Mouse (Mus musculus) midbrain, embryonic 13.5 days (tissue): ENCODE data around the gene Osmr. TPM values are rescaled to one million over a fixed set of nuclear protein-coding genes. Genes with fewer than 3 reads are reported as not detected.

Experiments used
- ATAC-seq: fragments of 200-750 bp; cut with Nextera tagmentation; 2 replicates; pipeline ENCODE4 v1.8.0; 2017; ENCODE audit warnings: mild to moderate bottlenecking, moderate TSS enrichment, moderate library complexity
- H3K27ac ChIP-seq: fragments of 300-500 bp; sonication (generic); 2 replicates; pipeline ENCODE4 v1.5.1; 2015; ENCODE audit warnings: inconsistent platforms, mild to moderate bottlenecking, moderate library complexity
- H3K27me3 ChIP-seq: fragments of 300-500 bp; sonication (generic); 2 replicates; pipeline ENCODE4 v1.6.1; 2015; ENCODE audit warnings: mild to moderate bottlenecking, inconsistent platforms
- H3K36me3 ChIP-seq: fragments of 300-500 bp; sonication (generic); 2 replicates; pipeline ENCODE4 v1.6.1; 2015; ENCODE audit warnings: mild to moderate bottlenecking, inconsistent platforms
- H3K4me1 ChIP-seq: fragments of 300-500 bp; sonication (generic); replicated peaks from 2 replicates; pipeline ENCODE4 v1.6.1; 2015; ENCODE audit warnings: inconsistent platforms
- H3K4me2 ChIP-seq: fragments of 300-500 bp; sonication (generic); replicated peaks from 2 replicates; pipeline ENCODE4 v1.6.1; 2015; ENCODE audit warnings: moderate library complexity, mild to moderate bottlenecking, inconsistent platforms
- H3K4me3 ChIP-seq: fragments of 300-500 bp; sonication (generic); replicated peaks from 2 replicates; pipeline ENCODE4 v1.5.1; 2015; ENCODE audit warnings: mild to moderate bottlenecking, inconsistent platforms
- H3K9ac ChIP-seq: fragments of 300-500 bp; sonication (generic); replicated peaks from 2 replicates; pipeline ENCODE4 v1.6.1; 2015; ENCODE audit warnings: mild to moderate bottlenecking, inconsistent platforms
- H3K9me3 ChIP-seq: fragments of 300-500 bp; sonication (generic); 2 replicates; pipeline ENCODE4 v1.6.1; 2016; ENCODE audit warnings: mild to moderate bottlenecking, inconsistent platforms
- WGBS: fragments of 180-500 bp; shearing (Covaris S2); methylation state at CpG from one replicate; pipeline ENCODE4 v1.1.7; 2015; 5-methylcytosine and 5-hydroxymethylcytosine counted together
- polyA plus RNA-seq: library from polyadenylated mRNA; unstranded; fragments of >200 nt; fragmentation: Nextera tagmentation; extraction: Ambion mirVana; gene quantifications from 2 replicates; pipeline ENCODE4 v1.2.1, GENCODE M21; 2015

Gene Osmr
- 0.96 and 1.3 TPM in 2 replicates for polyA plus RNA-seq

DNA sequence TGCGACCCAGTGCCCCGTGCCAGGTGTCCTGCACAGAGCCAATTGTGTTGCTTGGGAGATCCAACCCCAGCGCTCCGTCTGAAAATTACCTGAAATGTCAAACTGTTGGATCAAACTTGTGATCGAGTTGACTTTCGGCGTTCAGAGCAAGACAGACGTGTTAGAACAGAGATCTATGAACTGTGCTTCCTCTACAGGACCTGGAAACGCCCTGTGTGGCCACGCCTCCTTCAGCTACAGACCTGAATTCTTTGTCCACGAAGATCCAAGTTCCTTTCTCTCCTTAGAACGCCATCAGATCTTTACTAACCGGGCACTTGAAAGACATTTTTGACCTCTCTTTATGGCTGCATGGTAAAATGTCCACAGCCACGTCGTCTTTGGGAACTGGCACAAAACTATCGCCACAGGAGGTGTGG, at the start of gene Osmr:
Gene Osmr, minus strand, starts transcription at position 369 of the 419 bp plus-strand sequence.
- Histone ChIP-seq H3K4me1 (peaks cover 14% of the 10 kb centered on the region), H3K9me3 (no peaks in the 10 kb centered on the region), H3K27me3 (peaks cover 56% of the 10 kb centered on the region), H3K27ac (no peak within 1 kb of the TSS), H3K36me3 (no peaks in the 10 kb centered on the region), H3K4me2 (peak within 1 kb of the TSS; percentile 76), H3K4me3 (peak within 1 kb of the TSS; percentile 41), H3K9ac (peak within 1 kb of the TSS; percentile 51)
- WGBS, result 10% methylated on average over 16 of the region's 16 CpGs
- peak; percentile 41; the same call in 1 of the 2 replicates for ATAC-seq

GRCm38 (mm10) chr15:6919406-6919805, 44.6 kb upstream of the Osmr start:
- Histone ChIP-seq H3K4me1 (no peaks in the 10 kb centered on the region), H3K9me3 (no peaks in the 10 kb centered on the region), H3K4me3 (no peak overlapping the region), H3K27me3 (no peaks in the 10 kb centered on the region), H3K9ac (no peak overlapping the region), H3K27ac (no peak overlapping the region), H3K4me2 (no peak overlapping the region), H3K36me3 (no peaks in the 10 kb centered on the region)
- 86% methylated on average over 6 of the region's 6 CpGs for WGBS
- no peak for ATAC-seq

DNA sequence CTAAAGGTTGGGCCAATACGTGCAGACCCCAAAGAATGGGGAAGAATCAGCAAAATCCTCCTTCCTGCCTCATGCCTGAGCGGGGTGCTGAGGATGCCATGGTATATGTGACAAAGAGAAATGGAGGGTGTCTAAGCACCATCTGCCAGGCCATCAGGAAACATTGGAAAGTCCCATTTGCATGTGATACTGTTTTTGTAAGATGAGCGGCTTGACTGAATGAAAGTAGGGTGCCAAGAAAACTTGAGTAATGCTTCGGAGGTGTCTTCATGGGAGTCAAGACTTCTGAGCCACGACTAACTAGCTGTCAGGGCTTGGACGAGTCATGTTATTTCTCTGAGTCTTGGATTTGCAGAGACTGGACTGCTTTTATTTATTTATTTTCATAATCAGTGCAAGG, 39.4 kb upstream of the Osmr start:
- Histone ChIP-seq H3K4me2 (no peak overlapping the region), H3K4me3 (no peak overlapping the region), H3K9me3 (no peaks in the 10 kb centered on the region), H3K27me3 (no peaks in the 10 kb centered on the region), H3K27ac (no peak overlapping the region), H3K36me3 (no peaks in the 10 kb centered on the region), H3K9ac (no peak overlapping the region), H3K4me1 (no peaks in the 10 kb centered on the region)
- 92% methylated on average over 6 of the region's 6 CpGs for WGBS
- ATAC-seq, result no peak

GRCm38 (mm10) chr15:6909669-6910068, 34.9 kb upstream of the Osmr start:
- Histone ChIP-seq H3K9ac (no peak overlapping the region), H3K27ac (no peak overlapping the region), H3K27me3 (0 out of 2 replicates have a peak, but pooled peaks cover 2% of the 10 kb centered on the region), H3K36me3 (no peaks in the 10 kb centered on the region), H3K4me2 (peak overlapping the region; percentile 30), H3K9me3 (no peaks in the 10 kb centered on the region), H3K4me1 (no peaks in the 10 kb centered on the region), H3K4me3 (no peak overlapping the region)
- WGBS, result 3% methylated on average over 11 of the region's 11 CpGs
- peak; percentile 96 for ATAC-seq

DNA sequence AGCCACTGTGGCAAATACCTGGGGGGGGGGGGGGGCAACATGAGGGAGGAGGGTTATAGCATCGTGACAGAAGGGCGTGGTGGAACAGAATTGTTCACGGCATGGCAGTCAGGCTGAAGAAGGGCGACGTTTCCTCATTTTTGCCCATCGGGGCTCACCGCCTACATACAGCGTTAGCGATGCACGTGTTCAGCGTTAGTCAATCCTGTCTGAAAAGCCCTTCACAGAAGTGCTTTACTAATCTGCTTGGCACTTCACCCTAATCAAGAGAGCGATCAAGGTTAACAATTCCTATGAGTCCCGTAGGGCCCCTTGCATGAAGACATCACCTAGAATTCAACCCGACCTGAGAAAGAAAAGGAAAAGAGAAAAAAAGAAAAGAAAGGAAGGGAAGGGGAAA, 34.3 kb upstream of the Osmr start:
- H3K4me1 ChIP-seq, result no peaks in the 10 kb centered on the region
- 57% methylated on average over 14 of the region's 14 CpGs for WGBS
- H3K4me3 ChIP-seq, result no peak overlapping the region
- H3K27me3 ChIP-seq, result 0 out of 2 replicates have a peak, but pooled peaks cover 2% of the 10 kb centered on the region
- no peaks in the 10 kb centered on the region for H3K9me3 ChIP-seq
- no peak overlapping the region for H3K4me2 ChIP-seq
- H3K27ac ChIP-seq, result no peak overlapping the region
- no peak overlapping the region for H3K9ac ChIP-seq
- no peaks in the 10 kb centered on the region for H3K36me3 ChIP-seq
- peak; percentile 38; the same call in 1 of the 2 replicates for ATAC-seq

GRCm38 (mm10) chr15:6908601-6909000, 33.8 kb upstream of the Osmr start:
- no peak overlapping the region for H3K4me3 ChIP-seq
- ATAC-seq, result no peak
- no peaks in the 10 kb centered on the region for H3K4me1 ChIP-seq
- no peak overlapping the region for H3K9ac ChIP-seq
- H3K9me3 ChIP-seq, result no peaks in the 10 kb centered on the region
- 72% methylated on average over 5 of the region's 5 CpGs for WGBS
- 0 out of 2 replicates have a peak, but pooled peaks cover 2% of the 10 kb centered on the region for H3K27me3 ChIP-seq
- no peak overlapping the region for H3K4me2 ChIP-seq
- H3K36me3 ChIP-seq, result no peaks in the 10 kb centered on the region
- H3K27ac ChIP-seq, result no peak overlapping the region

- Histone ChIP-seq H3K9ac (no peak overlapping the region), H3K4me1 (no peaks in the 10 kb centered on the region), H3K4me3 (no peak overlapping the region), H3K9me3 (no peaks in the 10 kb centered on the region), H3K27ac (no peak overlapping the region), H3K27me3 (0 out of 2 replicates have a peak, but pooled peaks cover 2% of the 10 kb centered on the region), H3K4me2 (no peak overlapping the region), H3K36me3 (no peaks in the 10 kb centered on the region)
- 90% methylated on average over 19 of the region's 19 CpGs for WGBS
- ATAC-seq, result no peak
Observed at GRCm38 (mm10) chr15:6906260-6907047, 31.7 kb upstream of the Osmr start.

DNA sequence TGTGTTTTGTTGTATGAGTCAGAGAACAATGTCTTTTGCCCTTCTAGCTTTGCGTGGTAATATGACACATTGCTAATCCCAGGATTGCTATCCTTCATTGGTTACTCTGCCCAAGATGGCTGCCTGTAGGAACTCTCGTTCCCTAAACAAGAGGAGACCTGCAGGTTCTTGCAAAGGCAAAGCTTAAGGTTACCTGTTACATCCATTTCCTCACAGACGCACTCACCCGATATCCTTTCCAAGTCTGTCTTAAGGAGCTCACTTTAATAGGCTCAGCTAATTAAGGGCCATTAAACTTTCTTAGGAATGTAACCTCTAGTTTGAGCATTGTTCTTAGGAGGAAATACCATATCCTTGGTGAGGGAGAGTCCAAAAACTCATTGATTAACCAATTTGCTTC, 31.0 kb upstream of the Osmr start:
- WGBS, result 93% methylated on average over 4 of the region's 4 CpGs
- no peaks in the 10 kb centered on the region for H3K9me3 ChIP-seq
- H3K9ac ChIP-seq, result no peak overlapping the region
- no peak for ATAC-seq
- H3K27me3 ChIP-seq, result 0 out of 2 replicates have a peak, but pooled peaks cover 2% of the 10 kb centered on the region
- H3K4me2 ChIP-seq, result no peak overlapping the region
- no peaks in the 10 kb centered on the region for H3K4me1 ChIP-seq
- H3K4me3 ChIP-seq, result no peak overlapping the region
- no peaks in the 10 kb centered on the region for H3K36me3 ChIP-seq
- H3K27ac ChIP-seq, result no peak overlapping the region

DNA sequence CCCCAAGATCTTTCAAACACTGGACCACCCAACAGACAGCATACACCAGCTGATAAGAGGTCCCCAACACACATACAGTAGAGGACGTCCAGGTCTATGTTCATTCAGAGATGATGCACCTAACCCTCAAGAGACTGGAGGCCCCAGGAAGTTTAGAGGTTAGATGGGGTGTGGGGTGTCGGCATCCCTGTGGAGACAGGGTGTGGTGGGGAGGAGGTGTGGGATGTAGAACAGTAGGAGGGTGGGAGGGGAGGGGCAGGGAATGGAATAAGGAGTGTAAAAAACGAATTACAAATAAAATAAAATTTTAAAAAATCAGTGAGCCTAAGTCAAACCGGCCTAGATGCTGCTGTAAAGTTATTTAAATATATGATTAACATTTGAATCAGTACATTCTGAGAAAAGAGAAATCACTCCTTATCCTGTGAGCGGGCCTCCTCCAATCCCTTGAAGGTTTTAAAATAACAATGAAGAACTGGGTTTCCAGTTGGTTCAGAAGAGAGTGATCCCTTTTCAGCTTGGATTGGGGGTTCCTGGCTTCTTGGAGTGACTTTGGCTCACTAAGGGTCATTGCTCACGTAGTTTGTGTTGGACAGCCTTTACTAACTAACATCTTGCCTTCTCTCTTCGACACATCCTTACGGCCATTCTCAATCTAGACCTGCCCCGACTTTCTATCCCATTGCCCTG, 28.7 kb upstream of the Osmr start:
- 66% methylated on average over 9 of the region's 9 CpGs for WGBS

GRCm38 (mm10) chr15:6901982-6902639, 27.3 kb upstream of the Osmr start:
- H3K27ac ChIP-seq, result no peak overlapping the region
- H3K4me2 ChIP-seq, result no peak overlapping the region
- 69% methylated on average over 5 of the region's 5 CpGs for WGBS
- no peaks in the 10 kb centered on the region for H3K9me3 ChIP-seq
- no peak overlapping the region for H3K9ac ChIP-seq
- ATAC-seq, result no peak
- no peaks in the 10 kb centered on the region for H3K4me1 ChIP-seq
- H3K4me3 ChIP-seq, result no peak overlapping the region
- no peaks in the 10 kb centered on the region for H3K27me3 ChIP-seq
- H3K36me3 ChIP-seq, result no peaks in the 10 kb centered on the region

More for the DNA sequence above, 28.7 kb upstream of the Osmr start:
- Histone ChIP-seq H3K9ac (no peak overlapping the region), H3K9me3 (no peaks in the 10 kb centered on the region), H3K4me1 (no peaks in the 10 kb centered on the region), H3K27me3 (no peaks in the 10 kb centered on the region), H3K4me2 (no peak overlapping the region), H3K4me3 (no peak overlapping the region), H3K27ac (no peak overlapping the region), H3K36me3 (no peaks in the 10 kb centered on the region)
- no peak for ATAC-seq

DNA sequence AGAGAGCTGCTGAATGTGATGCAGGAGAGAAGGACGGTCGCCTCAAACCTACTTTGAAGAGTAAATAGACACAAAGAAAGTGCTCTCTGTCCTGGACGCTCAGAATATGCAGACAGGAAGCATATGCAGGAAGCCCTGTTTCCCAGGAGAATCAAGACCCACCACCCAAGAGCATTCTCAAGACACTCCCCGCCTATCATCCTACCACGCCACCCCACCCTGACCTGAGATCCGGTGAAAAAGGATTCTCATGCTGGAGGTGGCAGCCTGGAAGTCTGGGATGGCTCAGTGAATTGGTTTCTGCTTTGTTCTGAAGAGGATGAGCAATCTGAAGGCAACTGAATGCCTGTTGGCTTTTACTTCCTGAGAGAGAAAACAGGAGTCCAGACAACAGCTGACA, 26.5 kb upstream of the Osmr start:
- no peak overlapping the region for H3K27ac ChIP-seq
- H3K4me2 ChIP-seq, result no peak overlapping the region
- H3K36me3 ChIP-seq, result no peaks in the 10 kb centered on the region
- no peaks in the 10 kb centered on the region for H3K9me3 ChIP-seq
- WGBS, result 82% methylated on average over 6 of the region's 6 CpGs
- ATAC-seq, result no peak
- H3K4me1 ChIP-seq, result no peaks in the 10 kb centered on the region
- no peaks in the 10 kb centered on the region for H3K27me3 ChIP-seq
- H3K9ac ChIP-seq, result no peak overlapping the region
- H3K4me3 ChIP-seq, result no peak overlapping the region

- Histone ChIP-seq H3K27me3 (no peaks in the 10 kb centered on the region), H3K4me2 (no peak overlapping the region), H3K4me1 (no peaks in the 10 kb centered on the region), H3K4me3 (no peak overlapping the region), H3K36me3 (no peaks in the 10 kb centered on the region), H3K27ac (no peak overlapping the region), H3K9me3 (no peaks in the 10 kb centered on the region), H3K9ac (no peak overlapping the region)
- WGBS, result 89% methylated on average over 6 of the region's 6 CpGs
- no peak for ATAC-seq
Observed at GRCm38 (mm10) chr15:6884260-6884659, 9.5 kb upstream of the Osmr start.
